Mouse (Mus musculus) kidney, adult 2 months (tissue): ENCODE measurements around the gene Acsl1.

ENCODE experiments used
- CTCF ChIP-seq: fragments of 200-500 bp; conservative IDR thresholded peaks from 2 replicates; pipeline ENCODE4 v1.5.1; 2011; ENCODE audit warnings: low read depth, mild to moderate bottlenecking, control low read depth, low read length, moderate library complexity, mixed read lengths; ENCODE audit not compliant: insufficient read depth, insufficient read length
- POLR2A ChIP-seq: fragments of 200-500 bp; IDR thresholded peaks from one replicate; pipeline ENCODE4 v1.6.1; 2011; ENCODE audit warnings: low read depth, low read length, control low read depth

- TF ChIP-seq POLR2A, result no peak
- TF ChIP-seq CTCF, result no peak
Measured at GRCm38 (mm10) chr8:46526821-46527220, 56.0 kb downstream of the Acsl1 start.
